Mouse (Mus musculus): ENCODE measurements around the gene Dner. TPM values are rescaled to one million over a fixed set of nuclear protein-coding genes. Genes with fewer than 3 reads are reported as not detected.

Dner gene
- total and polyA plus RNA-seq, 3 experiments: not detected

DNA sequence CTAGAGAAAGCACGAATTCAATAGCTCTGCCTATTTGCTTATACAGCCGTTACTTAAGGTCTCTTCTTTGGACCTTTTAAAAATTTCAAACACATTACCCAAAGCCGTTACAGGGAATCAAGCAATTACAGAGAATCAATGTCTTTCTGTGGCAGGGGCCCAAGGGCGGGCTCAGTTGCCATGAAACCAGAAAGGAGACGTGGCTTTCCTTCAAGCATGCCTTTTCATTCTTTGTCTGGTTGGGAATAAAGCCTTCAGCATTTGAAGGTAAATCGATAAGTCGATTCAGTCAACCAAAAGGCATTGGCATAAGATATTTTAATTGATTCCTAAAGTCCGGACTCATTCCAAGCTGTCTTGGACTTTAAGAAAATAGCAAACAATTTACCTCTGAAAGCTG, 82.9 kb downstream of the Dner start:
- Histone ChIP-seq H3K36me3 (ENCODE audit: control insufficient read depth in 1 of 2, insufficient read depth in 2 of 2, low read length in 2 of 2) (no peaks in the 10 kb centered on the region), H3K9ac (ENCODE audit: control insufficient read depth, low read depth, low read length, poor library complexity, severe bottlenecking) (no peak overlapping the region), H3K9me3 (replicated peaks; ENCODE audit: insufficient read depth, low read length) (no peaks in the 10 kb centered on the region), H3K79me2 (ENCODE audit: control insufficient read depth, insufficient read depth, low read length, poor library complexity) (no peaks in the 10 kb centered on the region), H3K4me3 (ENCODE audit: control insufficient read depth in 1 of 2, insufficient read depth in 1 of 2, low read depth in 2 of 2, low read length in 2 of 2) (no peak overlapping the region), H3K27ac (ENCODE audit: control insufficient read depth, low read depth, low read length) (no peak overlapping the region), H3K27me3 (ENCODE audit: control insufficient read depth in 1 of 2, insufficient read depth in 2 of 2, low read length in 2 of 2) (no peaks in the 10 kb centered on the region), H3K4me1 (ENCODE audit: control insufficient read depth in 1 of 2, insufficient read depth in 2 of 2, low read length in 2 of 2) (no peaks in the 10 kb centered on the region)
- TF ChIP-seq ZMIZ1 (IDR thresholded peaks at IDR 0.05; ENCODE audit: low read depth, low read length): no peak
- TF ChIP-seq GATA1 (IDR thresholded peaks at IDR 0.05; ENCODE audit: low read depth, low read length): no peak
- no peak for TF ChIP-seq USF2 (IDR thresholded peaks at IDR 0.05; ENCODE audit: borderline replicate concordance in 1 of 2, insufficient read depth in 1 of 2, low read depth in 1 of 2, low read length in 2 of 2)
- TF ChIP-seq BHLHE40 (IDR thresholded peaks at IDR 0.05; ENCODE audit: borderline replicate concordance, low read depth, low read length): no peak
- no peak for TF ChIP-seq ZC3H11A (IDR thresholded peaks at IDR 0.05; ENCODE audit: low read depth, low read length)
- TF ChIP-seq ZKSCAN1 (IDR thresholded peaks at IDR 0.05; ENCODE audit: low read depth, low read length): no peak
- no peak for TF ChIP-seq POLR2AphosphoS5 (IDR thresholded peaks at IDR 0.05; ENCODE audit: borderline replicate concordance, low read depth, low read length)
- TF ChIP-seq MXI1 (IDR thresholded peaks at IDR 0.05; ENCODE audit: low read depth, low read length): no peak
- TF ChIP-seq RCOR1 (IDR thresholded peaks at IDR 0.05; ENCODE audit: low read depth, low read length): no peak
- TF ChIP-seq EP300 (IDR thresholded peaks at IDR 0.05; ENCODE audit: low read depth in 1 of 2, low read length in 2 of 2): no peak
- TF ChIP-seq CHD1 (IDR thresholded peaks at IDR 0.05; ENCODE audit: low read depth, low read length): no peak
- TF ChIP-seq MYC (IDR thresholded peaks at IDR 0.05; ENCODE audit: low read depth, low read length): no peak
- no peak for TF ChIP-seq TBP (IDR thresholded peaks at IDR 0.05; ENCODE audit: low read depth, low read length)
- no peak for TF ChIP-seq JUND (IDR thresholded peaks at IDR 0.05; ENCODE audit: low read depth, low read length)
- TF ChIP-seq KAT2A (conservative IDR thresholded peaks at IDR 0.05; ENCODE audit: low read depth, low read length): no peak
- no peak for TF ChIP-seq TAL1 (IDR thresholded peaks at IDR 0.05; ENCODE audit: low read length)
- no peak for TF ChIP-seq RAD21 (IDR thresholded peaks at IDR 0.05; ENCODE audit: low read depth, low read length)
- no peak for DNase-seq (ENCODE audit: low read depth, low spot score)

DNA sequence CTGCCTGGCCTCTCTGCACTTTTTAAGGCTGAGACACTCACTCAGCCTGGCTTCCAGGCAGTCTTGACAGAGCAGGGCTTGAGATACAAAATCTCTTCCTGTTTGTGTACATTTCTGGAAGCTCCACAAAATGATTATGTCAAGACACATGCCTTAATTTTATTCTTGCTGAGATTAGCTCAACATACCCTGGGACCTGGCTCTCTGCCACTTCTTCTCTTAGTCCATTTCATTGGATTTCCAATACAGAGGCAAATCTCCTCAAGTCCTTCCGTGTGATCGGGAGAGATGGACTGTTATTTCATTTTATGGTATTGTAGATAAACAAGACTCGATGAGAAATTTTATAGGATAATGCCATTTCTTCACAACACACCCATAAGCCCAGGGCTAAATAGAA, 84.7 kb downstream of the Dner start:
- Histone ChIP-seq H3K27ac (ENCODE audit: control insufficient read depth, low read depth, low read length) (no peak overlapping the region), H3K9me3 (replicated peaks; ENCODE audit: insufficient read depth, low read length) (no peaks in the 10 kb centered on the region), H3K36me3 (ENCODE audit: control insufficient read depth in 1 of 2, insufficient read depth in 2 of 2, low read length in 2 of 2) (no peaks in the 10 kb centered on the region), H3K4me1 (ENCODE audit: control insufficient read depth in 1 of 2, insufficient read depth in 2 of 2, low read length in 2 of 2) (no peaks in the 10 kb centered on the region), H3K79me2 (ENCODE audit: control insufficient read depth, insufficient read depth, low read length, poor library complexity) (no peaks in the 10 kb centered on the region), H3K27me3 (ENCODE audit: control insufficient read depth in 1 of 2, insufficient read depth in 2 of 2, low read length in 2 of 2) (no peaks in the 10 kb centered on the region), H3K9ac (ENCODE audit: control insufficient read depth, low read depth, low read length, poor library complexity, severe bottlenecking) (no peak overlapping the region), H3K4me3 (ENCODE audit: control insufficient read depth in 1 of 2, insufficient read depth in 1 of 2, low read depth in 2 of 2, low read length in 2 of 2) (no peak overlapping the region)
- DNase-seq (ENCODE audit: low read depth, low spot score): no peak
- TF ChIP-seq TCF12 (IDR thresholded peaks at IDR 0.05; ENCODE audit: low read depth, low read length) (no peak), GABPA (IDR thresholded peaks at IDR 0.05; ENCODE audit: low read depth, low read length) (no peak), UBTF (IDR thresholded peaks at IDR 0.05; ENCODE audit: borderline replicate concordance, insufficient read depth, low read depth, low read length) (no peak), ZNF384 (IDR thresholded peaks at IDR 0.05; ENCODE audit: low read depth, low read length) (no peak), NELFE (IDR thresholded peaks at IDR 0.05; ENCODE audit: low read depth, low read length) (no peak), USF2 (IDR thresholded peaks at IDR 0.05; ENCODE audit: borderline replicate concordance in 1 of 2, insufficient read depth in 1 of 2, low read depth in 1 of 2, low read length in 2 of 2) (no peak), TBP (IDR thresholded peaks at IDR 0.05; ENCODE audit: low read depth, low read length) (no peak), SMC3 (IDR thresholded peaks at IDR 0.05; ENCODE audit: low read depth, low read length) (no peak), ZKSCAN1 (IDR thresholded peaks at IDR 0.05; ENCODE audit: low read depth, low read length) (no peak), TAL1 (IDR thresholded peaks at IDR 0.05; ENCODE audit: low read length) (no peak), EP300 (IDR thresholded peaks at IDR 0.05; ENCODE audit: low read depth in 1 of 2, low read length in 2 of 2) (no peak), ZMIZ1 (IDR thresholded peaks at IDR 0.05; ENCODE audit: low read depth, low read length) (no peak), MAFK (IDR thresholded peaks at IDR 0.05; ENCODE audit: borderline replicate concordance, low read depth, low read length) (no peak), ELF1 (IDR thresholded peaks at IDR 0.05; ENCODE audit: low read depth, low read length) (no peak), JUND (IDR thresholded peaks at IDR 0.05; ENCODE audit: low read depth, low read length) (no peak), ZC3H11A (IDR thresholded peaks at IDR 0.05; ENCODE audit: low read depth, low read length) (no peak), BHLHE40 (IDR thresholded peaks at IDR 0.05; ENCODE audit: borderline replicate concordance, low read depth, low read length) (no peak), POLR2AphosphoS5 (IDR thresholded peaks at IDR 0.05; ENCODE audit: borderline replicate concordance, low read depth, low read length) (no peak), MAZ (IDR thresholded peaks at IDR 0.05; ENCODE audit: low read depth, low read length) (no peak), KAT2A (conservative IDR thresholded peaks at IDR 0.05; ENCODE audit: low read depth, low read length) (no peak)

All from MEL (cell line).